Mouse (Mus musculus) hindbrain, embryonic 12.5 days (tissue): ENCODE results near the gene Ago4. TPM values are rescaled to one million over a fixed set of nuclear protein-coding genes. Genes with fewer than 3 reads are reported as not detected.
"Not testable (repeated sequence)": the region's sequence is repeated elsewhere in the genome, so short reads cannot be mapped to it uniquely, and the experiment has no call there.

Experiments
- ATAC-seq: fragments of 200-750 bp; cut with Nextera tagmentation; 2 replicates; pipeline ENCODE4 v1.8.0; 2017; ENCODE audit warnings: moderate TSS enrichment; ENCODE audit not compliant: low FRiP score
- H3K27ac ChIP-seq: fragments of 300-500 bp; sonication (generic); 2 replicates; pipeline ENCODE4 v1.5.1; 2016; ENCODE audit warnings: mild to moderate bottlenecking
- H3K27me3 ChIP-seq: fragments of 300-500 bp; sonication (generic); 2 replicates; pipeline ENCODE4 v1.6.1; 2016; ENCODE audit warnings: mild to moderate bottlenecking
- H3K36me3 ChIP-seq: fragments of 300-500 bp; sonication (generic); 2 replicates; pipeline ENCODE4 v1.6.1; 2016; ENCODE audit warnings: mild to moderate bottlenecking
- H3K4me1 ChIP-seq: fragments of 300-500 bp; sonication (generic); 2 replicates; pipeline ENCODE4 v1.6.1; 2016
- H3K4me2 ChIP-seq: fragments of 300-500 bp; sonication (generic); replicated peaks from 2 replicates; pipeline ENCODE4 v1.6.1; 2016; ENCODE audit warnings: mild to moderate bottlenecking
- H3K4me3 ChIP-seq: fragments of 300-500 bp; sonication (generic); 2 replicates; pipeline ENCODE4 v1.5.1; 2016; ENCODE audit warnings: mild to moderate bottlenecking
- H3K9ac ChIP-seq: fragments of 300-500 bp; sonication (generic); 2 replicates; pipeline ENCODE4 v1.6.1; 2016; ENCODE audit warnings: mild to moderate bottlenecking, moderate library complexity
- H3K9me3 ChIP-seq: fragments of 300-500 bp; sonication (generic); replicated peaks from 2 replicates; pipeline ENCODE4 v1.6.1; 2016; ENCODE audit warnings: mild to moderate bottlenecking
- WGBS: fragments of 180-500 bp; shearing (Covaris S2); methylation state at CpG from one replicate; pipeline ENCODE4 v1.1.7; 2016; 5-methylcytosine and 5-hydroxymethylcytosine counted together
- polyA plus RNA-seq: library from polyadenylated mRNA; unstranded; fragments of >200 nt; fragmentation: Nextera tagmentation; extraction: Ambion mirVana; gene quantifications from 2 replicates; pipeline ENCODE4 v1.2.1, GENCODE M21; 2016

Ago4 gene
- polyA plus RNA-seq, 1 experiment from 2014 or later = 8.2 TPM

- WGBS = 71% methylated on average over 2 of the region's 2 CpGs
- no peaks in the 10 kb centered on the region for H3K36me3 ChIP-seq
Observed at GRCm38 (mm10) chr4:126546183-126546582, 12.9 kb upstream of the Ago4 start.

GRCm38 (mm10) chr4:126545703-126546102 is 12.4 kb upstream of the Ago4 start:
- H3K4me2 ChIP-seq = no peak overlapping the region
- H3K9ac ChIP-seq = no peak overlapping the region
- H3K27ac ChIP-seq = no peak overlapping the region
- no peaks in the 10 kb centered on the region for H3K4me1 ChIP-seq
- ATAC-seq = no peak
- no peak overlapping the region for H3K4me3 ChIP-seq
- WGBS = 80% methylated on average over 5 of the region's 7 CpGs
- H3K36me3 ChIP-seq = no peaks in the 10 kb centered on the region
- H3K9me3 ChIP-seq = no peaks in the 10 kb centered on the region
- H3K27me3 ChIP-seq = no peaks in the 10 kb centered on the region

More at GRCm38 (mm10) chr4:126546183-126546582, 12.9 kb upstream of the Ago4 start:
- ATAC-seq = no peak
- no peak overlapping the region for H3K4me2 ChIP-seq
- no peaks in the 10 kb centered on the region for H3K9me3 ChIP-seq
- H3K9ac ChIP-seq = no peak overlapping the region
- no peaks in the 10 kb centered on the region for H3K27me3 ChIP-seq
- no peak overlapping the region for H3K27ac ChIP-seq
- no peaks in the 10 kb centered on the region for H3K4me1 ChIP-seq
- no peak overlapping the region for H3K4me3 ChIP-seq

- H3K36me3 ChIP-seq = no peaks in the 10 kb centered on the region
- no peak overlapping the region for H3K27ac ChIP-seq
- no peaks in the 10 kb centered on the region for H3K9me3 ChIP-seq
- 81% methylated on average over 1 of the region's 1 CpGs for WGBS
- no peak overlapping the region for H3K4me3 ChIP-seq
- no peaks in the 10 kb centered on the region for H3K4me1 ChIP-seq
- H3K9ac ChIP-seq = no peak overlapping the region
- H3K4me2 ChIP-seq = no peak overlapping the region
- ATAC-seq = no peak
- no peaks in the 10 kb centered on the region for H3K27me3 ChIP-seq
Observed at GRCm38 (mm10) chr4:126545016-126545415, 11.7 kb upstream of the Ago4 start.

GRCm38 (mm10) chr4:126542838-126543237 is 9.6 kb upstream of the Ago4 start:
- WGBS = 70% methylated on average over 7 of the region's 7 CpGs
- H3K9me3 ChIP-seq = no peaks in the 10 kb centered on the region
- H3K9ac ChIP-seq = no peak overlapping the region
- H3K36me3 ChIP-seq = no peaks in the 10 kb centered on the region
- no peak for ATAC-seq
- H3K4me1 ChIP-seq = no peaks in the 10 kb centered on the region
- no peak overlapping the region for H3K27ac ChIP-seq
- no peak overlapping the region for H3K4me2 ChIP-seq
- H3K27me3 ChIP-seq = peaks cover under 1% of the 10 kb centered on the region; the same call in 1 of the 2 replicates
- H3K4me3 ChIP-seq = no peak overlapping the region

- Histone ChIP-seq H3K27me3 (peaks cover 3% of the 10 kb centered on the region; the same call in 1 of the 2 replicates), H3K36me3 (no peaks in the 10 kb centered on the region), H3K4me2 (no peak overlapping the region), H3K9me3 (no peaks in the 10 kb centered on the region), H3K27ac (no peak overlapping the region), H3K4me3 (no peak overlapping the region), H3K9ac (no peak overlapping the region), H3K4me1 (no peaks in the 10 kb centered on the region)
- WGBS = 78% methylated on average over 3 of the region's 3 CpGs
- ATAC-seq = no peak
Observed at GRCm38 (mm10) chr4:126540487-126541071, 7.3 kb upstream of the Ago4 start.

GRCm38 (mm10) chr4:126536865-126537264 is 3.6 kb upstream of the Ago4 start:
- Histone ChIP-seq H3K9me3 (no peaks in the 10 kb centered on the region), H3K36me3 (no peaks in the 10 kb centered on the region), H3K27ac (no peak overlapping the region), H3K4me3 (no peak overlapping the region), H3K4me2 (no peak overlapping the region), H3K27me3 (peaks cover 3% of the 10 kb centered on the region; the same call in 1 of the 2 replicates), H3K4me1 (peaks cover 7% of the 10 kb centered on the region), H3K9ac (no peak overlapping the region)
- 68% methylated on average over 5 of the region's 5 CpGs for WGBS
- no peak for ATAC-seq

GRCm38 (mm10) chr4:126535631-126536030 is 2.4 kb upstream of the Ago4 start:
- not testable (repeated sequence) for H3K4me2 ChIP-seq, ATAC-seq, H3K9me3 ChIP-seq, H3K9ac ChIP-seq, H3K4me1 ChIP-seq, H3K4me3 ChIP-seq, H3K36me3 ChIP-seq, H3K27ac ChIP-seq, H3K27me3 ChIP-seq
- 89% methylated on average over 7 of the region's 7 CpGs for whole genome bisulfite sequencing

GRCm38 (mm10) chr4:126533729-126534070 is 428 bp upstream of the Ago4 start:
- ATAC-seq = peak; percentile 80
- Histone ChIP-seq H3K4me1 (peaks cover 9% of the 10 kb centered on the region), H3K4me3 (peak overlapping the region; percentile 84), H3K36me3 (no peaks in the 10 kb centered on the region), H3K9ac (peak overlapping the region; percentile 91), H3K27me3 (peaks cover 3% of the 10 kb centered on the region; the same call in 1 of the 2 replicates), H3K4me2 (peak overlapping the region; percentile 69), H3K27ac (peak overlapping the region; percentile 87), H3K9me3 (no peaks in the 10 kb centered on the region)
- 8% methylated on average over 7 of the region's 7 CpGs for WGBS

- H3K27ac ChIP-seq = 0 out of 2 replicates have a peak overlapping the region, but pooled peaks have one; percentile 87
- peak overlapping the region; percentile 84 for H3K4me3 ChIP-seq
- peak overlapping the region; percentile 91 for H3K9ac ChIP-seq
- H3K4me2 ChIP-seq = peak overlapping the region; percentile 69
- peaks cover 9% of the 10 kb centered on the region for H3K4me1 ChIP-seq
- 38% methylated on average over 5 of the region's 5 CpGs for WGBS
- H3K27me3 ChIP-seq = no peaks in the 10 kb centered on the region
- H3K36me3 ChIP-seq = no peaks in the 10 kb centered on the region
- H3K9me3 ChIP-seq = no peaks in the 10 kb centered on the region
- no peak for ATAC-seq
Observed at GRCm38 (mm10) chr4:126532292-126532691, 980 bp downstream of the Ago4 start.

GRCm38 (mm10) chr4:126526828-126527227 is 6.4 kb downstream of the Ago4 start:
- no peaks in the 10 kb centered on the region for H3K9me3 ChIP-seq
- H3K4me2 ChIP-seq = no peak overlapping the region
- H3K36me3 ChIP-seq = 0 out of 2 replicates have a peak, but pooled peaks cover 3% of the 10 kb centered on the region
- H3K9ac ChIP-seq = no peak overlapping the region
- no peak overlapping the region for H3K4me3 ChIP-seq
- WGBS = 94% methylated on average over 5 of the region's 5 CpGs
- no peak for ATAC-seq
- H3K27ac ChIP-seq = no peak overlapping the region
- peaks cover 1% of the 10 kb centered on the region; the same call in 1 of the 2 replicates for H3K4me1 ChIP-seq
- no peaks in the 10 kb centered on the region for H3K27me3 ChIP-seq

GRCm38 (mm10) chr4:126526164-126526563 is 7.1 kb downstream of the Ago4 start:
- H3K9me3 ChIP-seq = no peaks in the 10 kb centered on the region
- no peak overlapping the region for H3K4me3 ChIP-seq
- no peaks in the 10 kb centered on the region for H3K27me3 ChIP-seq
- H3K27ac ChIP-seq = no peak overlapping the region
- no peak overlapping the region for H3K9ac ChIP-seq
- H3K36me3 ChIP-seq = 0 out of 2 replicates have a peak, but pooled peaks cover 7% of the 10 kb centered on the region
- WGBS = 94% methylated on average over 3 of the region's 3 CpGs
- no peak for ATAC-seq
- no peaks in the 10 kb centered on the region for H3K4me1 ChIP-seq
- H3K4me2 ChIP-seq = no peak overlapping the region

- Histone ChIP-seq H3K36me3 (peaks cover 66% of the 10 kb centered on the region), H3K4me3 (no peak overlapping the region)
- no peak for ATAC-seq
Observed at GRCm38 (mm10) chr4:126512308-126513066, 20.8 kb downstream of the Ago4 start.

GRCm38 (mm10) chr4:126511013-126511412 is 22.3 kb downstream of the Ago4 start:
- no peaks in the 10 kb centered on the region for H3K4me1 ChIP-seq
- H3K27ac ChIP-seq = no peak overlapping the region
- no peak for ATAC-seq
- no peaks in the 10 kb centered on the region for H3K9me3 ChIP-seq
- 92% methylated on average over 5 of the region's 5 CpGs for WGBS
- H3K9ac ChIP-seq = no peak overlapping the region
- no peak overlapping the region for H3K4me2 ChIP-seq
- H3K4me3 ChIP-seq = no peak overlapping the region
- no peaks in the 10 kb centered on the region for H3K27me3 ChIP-seq
- H3K36me3 ChIP-seq = peaks cover 70% of the 10 kb centered on the region

More at GRCm38 (mm10) chr4:126512308-126513066, 20.8 kb downstream of the Ago4 start:
- Histone ChIP-seq H3K9ac (no peak overlapping the region), H3K4me2 (no peak overlapping the region), H3K9me3 (no peaks in the 10 kb centered on the region), H3K4me1 (no peaks in the 10 kb centered on the region), H3K27ac (no peak overlapping the region), H3K27me3 (no peaks in the 10 kb centered on the region)
- 84% methylated on average over 6 of the region's 6 CpGs for WGBS
